Mouse (Mus musculus): ENCODE results near the gene Arid4a. TPM values are rescaled to one million over a fixed set of nuclear protein-coding genes. Genes with fewer than 3 reads are reported as not detected.
A peak's percentile ranks its signal among the peaks of the same experiment; 100 is the strongest.
"Not testable (repeated sequence)": the region's sequence is repeated elsewhere in the genome, so short reads cannot be mapped to it uniquely, and the experiment has no call there.

The Arid4a gene
- polyA plus RNA-seq, 1 experiment from 2014 or later, result 34.0 TPM

DNA sequence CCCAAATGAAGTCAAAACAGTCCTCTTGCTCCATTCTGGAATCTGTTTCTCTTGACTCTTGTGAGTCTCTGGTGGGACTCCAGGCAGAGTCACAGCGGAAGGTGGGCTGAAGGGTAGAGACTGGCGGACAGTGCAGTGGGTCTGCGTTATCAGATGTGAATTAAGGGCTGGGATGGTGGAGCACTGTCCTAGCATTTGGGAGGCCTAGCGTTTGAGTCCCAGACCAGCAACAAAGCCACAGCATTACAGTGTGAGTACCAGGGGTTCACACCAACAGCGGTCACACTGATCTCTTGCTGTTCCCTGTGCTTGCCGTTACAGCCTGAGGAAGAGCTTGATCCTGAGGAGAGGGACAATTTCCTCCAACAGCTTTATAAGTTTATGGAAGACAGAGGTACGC is 44.0 kb downstream of the Arid4a start:
- WGBS, result 94% methylated on average over 7 of the region's 7 CpGs
- Histone ChIP-seq H3K4me1 (no peaks in the 10 kb centered on the region), H3K27ac (no peak overlapping the region), H3K36me3 (peaks cover 36% of the 10 kb centered on the region), H3K27me3 (no peaks in the 10 kb centered on the region), H3K9ac (no peak overlapping the region), H3K4me3 (no peak overlapping the region), H3K4me2 (replicated peaks) (no peak overlapping the region), H3K9me3 (no peaks in the 10 kb centered on the region)
- no peak for ATAC-seq (ENCODE audit: insufficient number of reproducible peaks, insufficient read depth, low FRiP score, low TSS enrichment)

DNA sequence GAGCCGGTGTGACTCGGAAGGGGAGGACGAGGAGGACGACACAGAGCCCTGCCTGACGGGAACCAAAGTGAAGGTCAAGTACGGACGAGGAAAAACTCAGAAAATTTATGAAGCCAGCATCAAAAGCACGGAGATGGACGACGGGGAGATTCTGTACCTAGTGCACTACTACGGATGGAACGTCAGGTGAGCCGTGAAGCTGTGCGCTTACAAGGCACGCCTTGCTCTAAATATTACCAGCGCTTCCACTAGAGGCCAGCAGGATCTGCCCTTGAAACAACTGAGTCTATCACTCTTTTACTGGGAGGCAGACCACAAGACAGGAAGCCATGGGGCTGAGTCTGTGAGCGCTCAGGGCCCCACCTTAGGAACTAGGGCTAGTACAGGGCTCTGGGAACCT is 54.1 kb downstream of the Arid4a start:
- Histone ChIP-seq H3K4me2 (replicated peaks) (no peak overlapping the region), H3K4me1 (no peaks in the 10 kb centered on the region), H3K27me3 (no peaks in the 10 kb centered on the region), H3K4me3 (no peak overlapping the region), H3K9ac (no peak overlapping the region), H3K27ac (no peak overlapping the region), H3K36me3 (peaks cover 68% of the 10 kb centered on the region), H3K9me3 (no peaks in the 10 kb centered on the region)
- ATAC-seq (ENCODE audit: insufficient number of reproducible peaks, insufficient read depth, low FRiP score, low TSS enrichment), result no peak
- 96% methylated on average over 17 of the region's 17 CpGs for WGBS

DNA sequence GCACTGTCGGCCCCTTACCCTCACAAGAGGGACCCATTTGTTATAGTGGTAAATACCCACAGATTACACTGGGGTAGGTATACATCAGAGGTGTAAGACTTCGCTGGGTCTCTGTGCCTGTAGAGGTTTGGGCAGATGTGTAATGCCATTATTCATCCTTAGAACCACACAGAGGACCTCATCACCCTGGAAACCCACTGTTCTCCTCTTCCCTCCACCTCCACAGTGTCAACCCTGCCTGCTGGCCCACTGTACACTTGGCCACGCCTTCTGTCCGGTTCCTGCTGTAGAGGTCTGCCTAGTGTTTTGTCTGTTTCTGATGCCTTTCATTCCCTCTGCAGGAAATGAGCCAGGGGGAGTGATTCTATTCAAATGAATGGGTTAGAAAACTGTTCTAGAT is 56.3 kb downstream of the Arid4a start:
- Histone ChIP-seq H3K36me3 (peaks cover 79% of the 10 kb centered on the region), H3K9me3 (no peaks in the 10 kb centered on the region), H3K4me3 (no peak overlapping the region), H3K4me1 (no peaks in the 10 kb centered on the region), H3K27me3 (no peaks in the 10 kb centered on the region), H3K9ac (no peak overlapping the region), H3K27ac (no peak overlapping the region), H3K4me2 (replicated peaks) (no peak overlapping the region)
- WGBS, result 90% methylated on average over 4 of the region's 4 CpGs
- ATAC-seq (ENCODE audit: insufficient number of reproducible peaks, insufficient read depth, low FRiP score, low TSS enrichment), result no peak

DNA sequence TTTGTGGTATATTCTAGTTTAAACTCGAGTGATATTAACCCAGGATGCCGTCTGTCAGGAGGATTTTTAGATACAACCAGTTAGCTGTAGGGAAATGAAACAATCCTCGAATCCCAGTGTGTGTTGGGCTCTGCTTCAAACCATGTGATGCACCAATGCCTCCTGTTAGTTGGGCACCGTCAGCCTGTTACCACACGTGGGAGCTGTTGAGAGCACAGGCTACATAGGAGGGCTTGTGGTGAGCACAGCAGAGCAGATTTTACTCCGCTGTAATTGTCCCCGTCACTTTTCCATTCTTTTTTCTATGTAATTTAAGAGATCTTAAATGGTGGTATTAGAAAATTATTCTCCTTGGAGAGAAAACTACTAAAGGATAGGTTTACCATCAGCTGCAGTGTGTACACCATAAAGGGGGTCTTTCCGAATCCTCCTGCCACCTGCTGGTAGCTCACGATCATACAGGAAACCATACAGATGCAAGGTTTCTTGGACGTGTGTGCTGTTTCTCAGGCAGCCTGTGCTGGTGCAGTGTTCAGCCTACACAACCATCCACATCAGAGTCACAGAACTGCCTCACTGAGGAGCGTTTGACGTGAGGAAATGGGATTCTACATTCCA is 57.4 kb downstream of the Arid4a start:
- no peak overlapping the region for H3K4me3 ChIP-seq
- no peak overlapping the region for H3K9ac ChIP-seq
- H3K27ac ChIP-seq, result no peak overlapping the region
- H3K4me2 ChIP-seq (replicated peaks), result no peak overlapping the region
- H3K36me3 ChIP-seq, result peaks cover 69% of the 10 kb centered on the region
- H3K4me1 ChIP-seq, result no peaks in the 10 kb centered on the region
- no peak for ATAC-seq (ENCODE audit: insufficient number of reproducible peaks, insufficient read depth, low FRiP score, low TSS enrichment)
- no peaks in the 10 kb centered on the region for H3K27me3 ChIP-seq
- 65% methylated on average over 12 of the region's 12 CpGs for WGBS
- H3K9me3 ChIP-seq, result no peaks in the 10 kb centered on the region

DNA sequence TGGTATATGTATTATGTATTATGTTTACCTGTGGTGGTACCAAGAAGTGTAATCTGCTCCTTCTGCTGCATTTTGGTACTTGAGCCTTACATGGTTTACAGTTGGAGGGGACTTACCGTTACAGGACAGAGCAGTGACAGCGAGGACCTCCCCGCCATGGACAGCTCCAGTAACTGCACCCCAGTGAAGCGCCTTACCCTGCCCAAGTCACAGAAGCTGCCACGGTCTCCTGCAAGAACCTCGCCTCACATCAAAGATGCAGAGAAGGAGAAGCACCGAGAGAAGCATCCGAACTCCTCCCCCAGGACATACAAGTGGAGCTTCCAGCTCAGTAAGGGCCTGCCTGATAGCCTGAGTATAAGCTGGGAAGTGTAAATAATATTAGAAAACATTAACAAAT is 70.5 kb downstream of the Arid4a start:
- H3K4me3 ChIP-seq, result no peak overlapping the region
- 86% methylated on average over 8 of the region's 8 CpGs for WGBS
- no peak overlapping the region for H3K4me2 ChIP-seq (replicated peaks)
- H3K36me3 ChIP-seq, result peaks cover 12% of the 10 kb centered on the region; the same call in 1 of the 2 replicates
- H3K9me3 ChIP-seq, result no peaks in the 10 kb centered on the region
- no peaks in the 10 kb centered on the region for H3K27me3 ChIP-seq
- no peak overlapping the region for H3K9ac ChIP-seq
- H3K4me1 ChIP-seq, result no peaks in the 10 kb centered on the region
- ATAC-seq (ENCODE audit: insufficient number of reproducible peaks, insufficient read depth, low FRiP score, low TSS enrichment), result no peak
- no peak overlapping the region for H3K27ac ChIP-seq

DNA sequence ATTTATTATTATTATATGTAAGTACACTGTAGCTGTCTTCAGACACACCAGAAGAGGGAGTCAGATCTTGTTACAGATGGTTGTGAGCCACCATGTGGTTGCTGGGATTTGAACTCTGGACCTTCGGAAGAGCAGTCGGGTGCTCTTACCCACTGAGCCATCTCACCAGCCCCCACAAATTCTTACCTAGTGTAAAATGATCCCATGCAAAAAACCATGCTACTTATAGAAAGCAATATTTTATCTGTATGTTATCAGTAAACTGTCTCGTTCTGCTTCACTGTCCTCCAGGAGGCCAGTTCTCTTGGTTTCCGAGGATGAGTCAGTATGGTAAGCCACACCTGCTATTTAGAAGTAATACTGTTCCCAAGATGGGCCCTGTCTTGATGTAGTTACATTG is 88.5 kb downstream of the Arid4a start:
- H3K4me3 ChIP-seq; H3K9me3 ChIP-seq; H3K27ac ChIP-seq; ATAC-seq (ENCODE audit: insufficient number of reproducible peaks, insufficient read depth, low FRiP score, low TSS enrichment); H3K27me3 ChIP-seq; H3K9ac ChIP-seq; H3K4me2 ChIP-seq (replicated peaks); H3K4me1 ChIP-seq; H3K36me3 ChIP-seq: not testable (repeated sequence)
- WGBS, result 84% methylated on average over 4 of the region's 4 CpGs

DNA sequence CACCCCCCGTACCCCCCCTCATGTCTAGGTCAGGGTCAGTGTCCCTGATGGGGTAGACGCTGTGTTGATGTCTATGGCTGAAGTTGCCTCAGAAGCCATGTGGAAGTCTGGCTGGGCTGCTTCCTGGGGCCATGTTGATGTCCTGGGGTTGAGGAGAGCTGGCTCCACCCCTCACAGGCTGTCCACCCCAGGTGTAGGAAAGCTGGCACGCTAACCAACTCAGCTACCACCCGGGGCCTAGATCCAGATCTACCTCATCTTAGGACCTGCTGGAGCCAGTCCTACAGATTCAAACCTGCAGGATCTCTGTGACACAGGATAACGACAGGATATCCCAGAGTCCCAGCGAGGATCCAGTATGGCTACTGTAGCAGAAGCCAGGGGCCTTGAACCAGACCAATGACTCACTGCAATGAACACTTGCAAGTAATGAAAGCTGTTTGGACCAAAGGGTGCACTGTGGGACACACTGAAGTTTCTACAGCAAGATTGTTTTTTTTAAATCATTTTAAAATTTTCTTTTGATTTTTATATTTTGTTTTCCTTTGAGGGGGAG is 91.5 kb downstream of the Arid4a start:
- Histone ChIP-seq H3K4me3 (no peak overlapping the region), H3K4me2 (replicated peaks) (no peak overlapping the region), H3K27ac (no peak overlapping the region), H3K36me3 (no peaks in the 10 kb centered on the region), H3K27me3 (peaks cover 9% of the 10 kb centered on the region; the same call in 1 of the 2 replicates), H3K4me1 (peaks cover 5% of the 10 kb centered on the region; the same call in 1 of the 2 replicates), H3K9ac (no peak overlapping the region), H3K9me3 (no peaks in the 10 kb centered on the region)
- 88% methylated on average over 6 of the region's 6 CpGs for WGBS
- ATAC-seq (ENCODE audit: insufficient number of reproducible peaks, insufficient read depth, low FRiP score, low TSS enrichment), result no peak

DNA sequence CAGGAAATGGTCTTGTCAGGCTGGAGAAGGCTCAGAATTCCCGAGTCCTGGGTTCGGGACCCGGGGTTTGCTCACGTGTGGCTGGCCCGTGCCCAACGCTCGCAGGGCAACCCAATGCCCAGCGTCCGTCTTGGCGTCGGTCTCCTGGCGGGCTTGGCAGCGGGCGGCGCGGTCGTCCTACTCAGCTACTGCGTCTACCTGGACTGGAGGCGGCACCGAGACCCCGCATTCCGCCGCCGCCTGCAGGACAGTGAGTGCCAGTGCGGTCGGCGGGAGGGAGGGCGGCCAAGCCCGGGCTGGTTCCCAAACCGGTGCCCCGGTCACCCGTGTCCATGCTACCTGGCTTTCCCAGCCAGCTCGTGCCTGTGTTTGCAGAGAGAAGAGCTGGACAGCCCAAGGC is 95.5 kb downstream of the Arid4a start, which contains the start of gene Tomm20l:
Tomm20l (plus strand) TSS at position 98 of the 400 bp plus-strand sequence.
- H3K36me3 ChIP-seq, result no peaks in the 10 kb centered on the region
- no peaks in the 10 kb centered on the region for H3K9me3 ChIP-seq
- H3K4me3 ChIP-seq, result peak within 1 kb of the TSS; percentile 24; the same call in 1 of the 2 replicates
- no peak for ATAC-seq (ENCODE audit: insufficient number of reproducible peaks, insufficient read depth, low FRiP score, low TSS enrichment)
- H3K4me1 ChIP-seq, result peaks cover 5% of the 10 kb centered on the region; the same call in 1 of the 2 replicates
- H3K27ac ChIP-seq, result no peak within 1 kb of the TSS
- H3K9ac ChIP-seq, result 0 out of 2 replicates have a peak within 1 kb of the TSS, but pooled peaks have one; percentile 6
- H3K4me2 ChIP-seq (replicated peaks), result peak within 1 kb of the TSS; percentile 44
- H3K27me3 ChIP-seq, result peaks cover 9% of the 10 kb centered on the region; the same call in 1 of the 2 replicates
- 6% methylated on average over 33 of the region's 33 CpGs for WGBS

DNA sequence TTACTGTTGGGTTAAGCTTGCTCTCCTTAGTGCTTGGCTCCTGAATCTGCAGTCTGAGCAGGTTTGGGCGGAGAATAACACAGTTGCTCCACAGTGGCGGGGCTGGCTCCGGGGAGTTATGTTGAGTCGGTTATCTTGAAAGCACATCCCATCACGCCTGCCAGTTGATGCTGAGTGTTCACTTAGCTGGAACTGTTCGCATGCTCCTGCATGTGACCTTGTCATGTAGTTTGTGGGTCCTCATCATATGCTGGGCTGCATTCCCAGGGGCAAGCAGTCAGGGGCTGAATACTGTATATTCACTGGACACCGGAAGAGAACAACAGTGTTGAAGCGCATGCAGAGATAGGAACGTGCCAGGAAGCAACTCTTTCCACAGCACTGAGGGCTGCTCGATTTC is 97.3 kb downstream of the Arid4a start:
- Histone ChIP-seq H3K27ac (no peak overlapping the region), H3K9ac (no peak overlapping the region), H3K27me3 (peaks cover 9% of the 10 kb centered on the region; the same call in 1 of the 2 replicates), H3K36me3 (no peaks in the 10 kb centered on the region), H3K4me3 (no peak overlapping the region), H3K4me2 (replicated peaks) (no peak overlapping the region), H3K9me3 (no peaks in the 10 kb centered on the region), H3K4me1 (peaks cover 5% of the 10 kb centered on the region; the same call in 1 of the 2 replicates)
- ATAC-seq (ENCODE audit: insufficient number of reproducible peaks, insufficient read depth, low FRiP score, low TSS enrichment), result no peak
- WGBS, result 85% methylated on average over 10 of the region's 10 CpGs

DNA sequence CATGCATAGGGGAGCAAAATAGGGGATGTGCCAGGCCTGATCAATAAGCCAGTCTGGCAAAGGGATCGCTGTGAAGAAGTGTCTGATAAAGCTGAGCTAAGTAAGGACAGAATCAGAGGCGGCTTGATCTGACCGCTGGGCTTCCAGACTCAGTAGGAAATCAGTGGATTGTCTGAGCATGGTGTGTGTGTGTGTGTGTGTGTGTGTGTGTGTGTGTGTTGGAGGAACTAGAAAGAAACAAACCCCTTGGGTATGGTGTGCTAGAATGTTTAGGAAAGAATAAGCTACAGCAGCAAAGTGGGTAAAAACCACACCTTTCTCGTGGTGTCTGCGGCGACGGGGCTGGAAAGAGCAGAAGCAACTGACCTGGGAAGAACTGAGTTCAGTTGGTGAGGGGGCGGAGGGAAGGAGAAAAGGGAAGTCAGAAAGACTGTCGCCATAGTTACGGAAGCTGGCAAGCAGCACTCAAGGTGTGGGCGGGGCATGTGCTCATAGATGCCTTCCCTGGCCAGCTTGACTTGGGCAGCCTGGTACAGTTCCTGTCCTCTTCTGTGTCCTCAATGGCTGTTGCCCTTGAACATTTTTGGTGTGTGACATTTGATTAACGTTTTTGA is 98.0 kb downstream of the Arid4a start:
- Histone ChIP-seq H3K36me3 (no peaks in the 10 kb centered on the region), H3K4me1 (peaks cover 5% of the 10 kb centered on the region; the same call in 1 of the 2 replicates), H3K27me3 (peaks cover 9% of the 10 kb centered on the region; the same call in 1 of the 2 replicates), H3K9ac (no peak overlapping the region), H3K4me3 (no peak overlapping the region), H3K9me3 (no peaks in the 10 kb centered on the region), H3K4me2 (replicated peaks) (peak overlapping the region; percentile 7; the same call in 1 of the 2 replicates), H3K27ac (no peak overlapping the region)
- ATAC-seq (ENCODE audit: insufficient number of reproducible peaks, insufficient read depth, low FRiP score, low TSS enrichment), result no peak
- 32% methylated on average over 12 of the region's 12 CpGs for WGBS

DNA sequence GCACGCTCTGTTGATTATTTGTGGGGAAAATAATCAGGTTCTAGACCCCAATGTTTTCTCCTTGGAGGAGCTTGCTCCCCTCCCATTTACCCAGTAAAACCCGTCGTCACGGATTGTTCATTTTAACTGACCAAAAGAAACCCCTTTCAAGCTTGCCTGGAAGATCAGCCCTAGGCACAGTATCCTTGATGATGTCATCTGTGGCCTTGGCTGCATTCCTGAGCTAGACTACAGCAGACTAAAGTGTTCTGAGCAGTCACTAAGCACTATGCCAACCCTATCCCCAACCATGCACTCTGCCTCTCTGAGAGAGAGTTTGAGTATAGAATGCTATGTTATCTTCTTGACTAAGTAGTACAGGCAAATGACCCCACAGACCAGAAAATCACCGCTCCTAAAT is 100.6 kb downstream of the Arid4a start:
- H3K4me3 ChIP-seq, result no peak overlapping the region
- H3K4me1 ChIP-seq, result peaks cover 5% of the 10 kb centered on the region; the same call in 1 of the 2 replicates
- 79% methylated on average over 5 of the region's 5 CpGs for WGBS
- no peaks in the 10 kb centered on the region for H3K36me3 ChIP-seq
- no peak overlapping the region for H3K9ac ChIP-seq
- no peak overlapping the region for H3K4me2 ChIP-seq (replicated peaks)
- no peaks in the 10 kb centered on the region for H3K9me3 ChIP-seq
- no peak overlapping the region for H3K27ac ChIP-seq
- peaks cover 7% of the 10 kb centered on the region; the same call in 1 of the 2 replicates for H3K27me3 ChIP-seq
- no peak for ATAC-seq (ENCODE audit: insufficient number of reproducible peaks, insufficient read depth, low FRiP score, low TSS enrichment)

DNA sequence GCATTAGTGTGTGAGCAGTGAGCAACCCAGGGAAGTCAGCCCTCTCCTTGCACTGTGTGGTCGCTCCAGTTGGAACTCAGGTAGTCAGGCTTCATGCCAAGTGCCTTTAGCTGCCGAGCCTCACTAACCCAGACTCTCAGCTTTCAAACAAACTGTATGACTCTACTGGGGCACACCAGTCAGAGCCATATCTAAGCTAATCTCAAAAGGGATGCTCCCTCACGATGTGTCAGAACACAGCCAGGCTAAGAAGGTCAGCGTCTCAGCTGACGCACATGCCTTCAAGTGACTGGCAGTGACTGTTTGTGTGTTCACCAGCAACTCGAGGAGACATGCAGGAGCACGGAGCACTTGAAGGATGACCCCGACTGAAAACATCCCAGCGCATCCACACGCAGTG is 106.9 kb downstream of the Arid4a start:
- ATAC-seq (ENCODE audit: insufficient number of reproducible peaks, insufficient read depth, low FRiP score, low TSS enrichment), result no peak

More for the DNA sequence above, 106.9 kb downstream of the Arid4a start:
- no peak overlapping the region for H3K27ac ChIP-seq
- H3K36me3 ChIP-seq, result peaks cover 33% of the 10 kb centered on the region
- no peak overlapping the region for H3K9ac ChIP-seq
- WGBS, result 88% methylated on average over 10 of the region's 10 CpGs
- no peak overlapping the region for H3K4me3 ChIP-seq
- no peak overlapping the region for H3K4me2 ChIP-seq (replicated peaks)
- H3K27me3 ChIP-seq, result no peaks in the 10 kb centered on the region
- 0 out of 2 replicates have a peak, but pooled peaks cover 3% of the 10 kb centered on the region for H3K4me1 ChIP-seq
- no peaks in the 10 kb centered on the region for H3K9me3 ChIP-seq

Measured in embryonic facial prominence, embryonic 12.5 days (tissue).